Mouse (Mus musculus): ENCODE results near the gene Dapk1.

Dapk1 gene

DNA sequence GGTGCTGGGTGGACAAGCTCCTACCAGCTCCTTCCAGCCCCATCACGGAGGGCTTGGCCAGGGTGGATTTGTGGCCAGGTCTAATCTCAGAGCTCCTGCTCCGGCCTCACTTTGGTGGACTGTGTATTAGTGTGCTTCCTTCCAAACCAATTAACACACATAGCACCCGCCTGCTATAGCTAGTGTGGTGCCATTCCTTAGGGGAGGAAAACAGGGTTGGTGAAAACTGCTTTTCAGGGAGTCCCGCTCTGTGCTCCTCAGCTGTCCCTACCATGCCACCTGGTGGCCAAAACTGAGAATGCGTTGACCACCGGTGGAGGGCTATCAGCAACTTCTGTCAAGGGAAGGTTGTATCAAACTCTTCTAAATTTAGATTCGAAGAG, 142.3 kb downstream of the Dapk1 start:
- DNase-seq, result peak; percentile 87

DNA sequence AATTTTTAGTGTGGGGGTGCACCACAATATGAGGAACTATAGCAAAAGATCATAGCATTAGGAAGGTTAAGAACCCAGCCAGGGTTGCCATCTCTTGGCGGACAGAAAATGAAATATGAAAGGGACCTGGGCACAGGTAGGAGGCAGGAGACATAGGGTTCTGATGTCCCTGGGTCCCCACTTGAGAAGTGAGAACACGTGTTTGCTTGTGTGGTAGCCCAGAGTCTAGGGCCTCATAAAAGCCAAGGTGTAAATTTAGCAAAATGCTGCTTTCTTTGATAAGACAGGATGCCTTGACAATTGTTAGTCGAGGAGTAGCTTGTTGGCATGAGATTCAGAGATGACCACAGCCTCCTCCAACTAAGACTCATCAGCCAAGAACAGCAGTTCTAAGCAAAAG, 143.0 kb downstream of the Dapk1 start:
- no peak for DNase-seq

DNA sequence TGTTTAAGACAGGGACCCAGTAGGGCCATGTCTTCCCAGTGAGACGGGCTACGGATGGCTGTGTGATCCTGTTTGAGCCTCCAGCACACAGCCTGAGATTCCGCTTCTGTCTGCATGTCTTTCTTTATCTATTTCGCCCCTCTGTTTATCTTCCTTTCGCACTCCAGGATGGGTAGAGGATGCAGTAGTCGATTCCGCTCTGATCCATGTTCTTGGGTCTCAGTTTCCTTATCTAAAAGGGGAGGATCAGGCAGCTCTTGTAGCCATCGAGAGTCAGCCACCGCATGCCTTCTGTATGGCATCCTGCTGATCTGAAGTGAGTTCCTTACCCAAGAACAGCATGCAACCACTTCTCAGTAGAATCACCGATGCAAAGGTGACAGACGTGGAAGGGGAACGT, 143.6 kb downstream of the Dapk1 start:
- DNase-seq, result no peak

DNA sequence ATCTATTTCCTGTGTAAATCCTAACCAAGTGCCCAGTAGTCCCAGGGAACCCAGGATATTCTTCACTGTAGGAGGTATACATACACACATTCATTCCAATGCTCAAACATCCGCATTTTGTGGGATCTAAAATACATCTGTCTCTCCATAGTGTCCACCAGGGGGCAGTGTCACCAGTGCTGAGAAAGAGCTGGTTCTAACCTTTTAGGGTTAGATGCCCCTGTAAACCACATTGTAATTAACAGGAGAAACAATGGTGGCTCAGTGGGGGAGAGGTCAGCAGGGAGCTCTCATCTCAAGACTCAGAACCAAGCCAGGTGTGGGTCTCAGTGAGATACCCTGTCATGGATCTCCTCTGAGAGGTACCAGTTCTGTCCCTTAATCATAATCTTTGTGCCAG, 144.5 kb downstream of the Dapk1 start:
- DNase-seq, result no peak

DNA sequence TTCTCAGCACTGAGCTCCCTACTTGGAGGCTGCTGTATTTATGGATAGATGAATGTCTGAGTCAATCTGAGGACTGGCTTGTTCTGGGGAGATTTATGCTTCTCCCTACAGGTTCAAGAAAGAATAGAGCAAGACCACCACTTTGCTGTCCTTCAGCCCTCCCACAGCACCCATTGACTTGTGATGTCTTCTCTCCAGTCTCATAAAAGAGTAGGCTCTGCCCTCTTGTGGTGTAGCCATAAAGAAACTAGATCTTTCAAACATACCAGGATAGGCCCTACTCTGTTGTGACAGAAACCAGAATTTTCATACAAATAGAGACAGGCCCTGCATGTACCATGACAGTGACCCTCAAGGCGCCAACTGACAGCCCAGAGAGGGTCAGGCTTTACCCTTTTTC, 145.5 kb downstream of the Dapk1 start:
- DNase-seq, result no peak

DNA sequence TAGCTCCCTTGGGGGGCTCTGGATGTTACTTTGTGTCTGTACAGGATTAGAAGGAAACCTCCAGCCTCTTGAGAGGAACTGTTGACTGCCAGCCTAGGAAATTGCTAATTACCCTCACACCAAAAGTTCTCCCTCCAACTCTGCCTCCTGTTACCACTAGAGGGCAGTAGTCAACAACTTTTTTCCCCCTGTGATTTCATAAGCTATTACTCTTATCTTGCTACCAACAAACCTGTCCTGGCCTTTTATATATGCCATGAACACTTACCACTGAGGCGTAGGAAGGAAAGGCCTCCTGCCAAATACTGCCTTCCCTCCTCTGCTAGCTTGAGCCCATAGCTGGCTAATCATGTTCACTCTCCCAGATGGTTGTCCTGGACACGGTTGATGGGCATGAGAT, 146.8 kb downstream of the Dapk1 start:
- DNase-seq, result no peak

DNA sequence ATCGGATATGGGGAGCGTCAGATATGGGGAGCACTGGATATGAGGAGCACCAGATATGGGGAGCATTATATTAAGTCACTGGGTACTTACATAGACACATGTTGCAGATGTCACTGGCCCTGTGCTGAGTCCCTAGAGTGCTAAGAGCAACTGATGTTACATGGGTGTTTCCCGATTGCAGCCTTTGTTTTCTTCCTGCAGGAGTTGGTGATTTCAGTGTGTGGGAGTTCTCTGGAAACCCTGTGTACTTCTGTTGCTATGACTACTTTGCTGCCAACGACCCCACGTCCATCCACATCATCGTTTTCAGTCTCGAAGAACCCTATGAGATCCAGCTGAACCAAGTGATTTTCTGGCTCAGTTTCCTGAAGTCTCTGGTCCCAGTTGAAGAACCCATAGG, 149.2 kb downstream of the Dapk1 start:
- no peak for DNase-seq

DNA sequence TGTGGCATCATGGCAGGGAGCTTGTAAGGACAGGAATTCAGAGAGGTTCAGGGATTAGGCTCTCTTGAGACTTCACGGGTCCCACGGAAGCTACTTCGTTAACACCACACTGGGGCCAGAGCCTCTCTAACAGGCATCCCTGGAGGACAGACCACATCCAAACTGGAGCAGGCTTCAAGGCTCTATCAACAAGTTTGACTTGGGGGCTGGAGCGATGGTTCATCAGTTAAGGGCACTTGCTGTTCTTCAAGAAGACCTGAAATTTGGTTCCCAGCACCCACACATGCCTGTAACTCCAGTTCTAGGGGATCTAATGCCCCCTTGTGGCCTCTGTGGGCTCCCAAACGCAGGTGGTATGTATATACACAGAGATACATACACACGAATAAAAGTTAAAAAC, 151.5 kb downstream of the Dapk1 start:
- DNase-seq, result no peak

DNA sequence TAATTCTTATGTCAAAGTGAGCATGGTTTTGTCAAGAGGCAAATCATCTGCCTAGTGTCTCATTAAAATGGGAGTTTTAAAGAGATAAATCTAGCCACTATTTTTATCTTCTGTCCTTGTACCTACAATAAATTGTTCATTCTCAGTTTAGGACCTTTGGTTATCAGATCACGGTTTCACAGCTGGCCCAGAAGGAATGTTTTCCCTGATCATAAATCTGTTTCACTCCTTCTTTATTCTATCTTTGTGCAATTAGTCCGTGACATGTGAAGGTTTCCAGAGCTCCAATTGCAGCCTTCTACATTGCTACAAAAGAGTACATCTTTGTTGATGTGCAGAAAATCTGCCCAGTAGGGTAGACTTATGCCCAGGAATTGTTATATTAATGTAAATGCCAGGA, 153.5 kb downstream of the Dapk1 start:
- no peak for DNase-seq

DNA sequence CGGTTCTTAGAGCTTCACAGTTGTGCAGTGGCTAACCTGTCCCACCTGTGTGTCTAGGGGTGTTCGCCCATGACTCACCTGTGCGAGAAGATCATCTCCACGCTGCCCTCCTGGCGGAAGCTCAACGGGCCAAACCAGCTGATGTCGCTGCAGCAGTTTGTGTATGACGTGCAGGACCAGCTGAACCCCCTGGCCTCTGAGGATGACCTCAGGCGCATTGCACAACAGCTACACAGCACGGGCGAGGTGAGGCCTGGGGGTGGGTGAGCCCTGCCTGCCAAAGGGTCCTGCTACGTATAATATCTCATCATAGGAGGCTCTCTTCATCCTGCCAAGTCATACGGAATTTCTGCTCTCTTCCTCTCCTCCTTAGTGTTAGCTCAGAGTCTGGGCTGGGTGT, 155.5 kb downstream of the Dapk1 start:
- no peak for DNase-seq

DNA sequence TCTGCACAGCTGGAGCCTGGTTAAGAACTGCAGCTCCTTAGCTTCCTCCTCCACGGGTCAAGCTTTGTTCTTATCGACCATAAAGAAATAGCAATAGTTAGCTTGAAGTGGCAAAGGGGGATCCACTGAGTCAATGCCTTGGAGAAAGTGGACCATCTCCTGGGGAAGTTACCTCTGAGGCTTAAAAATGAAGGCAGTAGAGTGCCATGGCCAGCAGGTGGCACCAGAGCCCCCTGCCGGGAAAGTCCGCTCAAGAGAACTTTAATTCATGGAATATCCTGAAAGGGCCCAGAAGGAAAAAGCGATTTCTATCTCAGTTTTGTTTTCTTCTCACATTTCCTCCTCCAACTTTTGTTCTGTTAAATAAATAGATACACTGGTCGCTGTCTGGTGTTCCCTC, 157.4 kb downstream of the Dapk1 start:
- peak; percentile 65 for DNase-seq

DNA sequence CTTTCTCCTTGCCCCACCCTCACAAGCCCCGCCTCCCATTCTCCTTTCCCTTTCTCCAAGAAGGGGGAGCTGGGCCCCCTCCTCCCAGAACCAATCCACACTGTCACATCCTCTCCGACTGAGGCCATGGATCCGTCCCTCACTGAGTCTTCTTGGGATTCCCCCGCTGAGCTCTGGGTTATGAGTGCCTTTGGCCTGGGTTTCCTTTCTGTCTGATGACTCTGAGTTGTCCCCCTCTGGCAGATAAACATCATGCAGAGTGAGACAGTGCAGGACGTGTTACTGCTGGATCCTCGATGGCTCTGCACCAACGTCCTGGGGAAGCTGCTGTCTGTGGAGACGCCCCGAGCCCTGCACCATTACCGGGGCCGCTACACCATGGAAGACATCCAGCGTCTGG, 158.6 kb downstream of the Dapk1 start:
- no peak for DNase-seq

DNA sequence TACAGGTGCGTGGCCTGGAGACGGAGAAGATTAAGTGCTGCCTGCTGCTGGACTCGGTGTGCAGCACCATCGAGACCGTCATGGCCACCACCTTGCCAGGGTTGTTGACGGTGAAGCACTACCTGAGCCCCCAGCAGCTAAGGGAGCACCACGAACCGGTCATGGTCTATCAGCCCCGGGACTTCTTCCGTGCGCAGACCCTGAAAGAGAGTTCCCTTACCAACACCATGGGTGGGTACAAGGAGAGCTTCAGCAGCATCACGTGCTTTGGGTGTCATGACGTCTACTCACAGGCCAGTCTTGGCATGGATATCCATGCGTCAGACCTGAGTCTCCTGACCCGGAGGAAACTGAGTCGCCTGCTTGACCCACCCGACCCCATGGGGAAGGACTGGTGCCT, 159.4 kb downstream of the Dapk1 start:
- DNase-seq, result no peak

DNA sequence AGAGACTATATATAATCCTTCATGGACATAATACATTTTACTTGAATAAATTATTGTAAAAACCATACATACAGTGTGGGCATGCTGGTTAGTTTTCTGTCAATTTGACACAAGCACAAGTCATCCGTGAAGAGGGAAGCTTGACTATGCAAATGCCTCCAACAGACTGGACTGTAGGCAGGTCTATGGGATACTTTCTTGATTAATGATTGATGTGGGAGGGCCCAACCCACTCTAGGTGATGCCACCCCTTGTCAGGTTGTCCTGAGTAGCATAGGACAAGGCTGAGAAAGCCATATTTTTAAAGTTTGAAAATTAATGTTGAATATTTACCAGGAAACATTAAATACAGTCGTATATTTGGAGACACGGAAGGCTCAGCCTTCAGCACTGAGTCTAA, 178.8 kb downstream of the Dapk1 start:
- DNase-seq, result no peak

DNA sequence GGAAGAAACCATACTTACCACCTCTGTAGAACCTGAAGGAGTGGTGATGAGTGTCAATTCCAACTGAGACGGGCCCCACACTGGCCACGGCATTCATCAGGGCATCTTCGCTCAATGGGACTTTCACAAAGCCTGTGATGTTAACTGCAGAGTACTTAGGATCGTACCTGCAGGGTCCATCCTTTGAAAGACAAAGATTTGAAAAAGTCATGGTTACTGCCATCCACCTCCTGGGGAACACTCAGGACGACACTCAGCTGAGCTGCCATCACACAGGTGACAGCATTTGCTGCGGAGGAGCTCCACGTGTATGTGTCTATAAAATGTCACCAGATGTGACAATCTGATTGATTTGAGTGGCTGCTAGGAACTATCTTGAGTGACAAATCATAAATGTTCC, 181.6 kb downstream of the Dapk1 start:
- DNase-seq, result no peak

DNA sequence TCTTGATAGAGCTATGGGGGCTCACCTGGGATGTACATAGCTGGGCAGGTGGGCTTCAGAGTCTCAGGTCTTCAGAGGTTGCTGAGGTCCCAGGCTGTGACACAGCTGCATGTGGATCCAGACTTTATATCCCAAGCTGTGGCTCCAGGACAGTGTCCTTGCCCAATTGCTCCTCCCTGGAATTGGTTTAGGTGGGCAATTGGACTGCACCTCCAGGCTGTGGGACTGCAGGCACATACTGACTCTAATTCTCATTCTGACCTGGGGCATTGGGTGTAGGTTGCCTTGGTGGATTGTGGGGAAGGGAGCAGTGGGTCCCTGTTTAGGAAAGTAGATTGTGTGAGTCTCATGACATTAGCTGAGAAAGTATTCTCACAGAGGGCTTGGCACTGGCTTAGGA, 184.5 kb downstream of the Dapk1 start, which contains the start of gene BC051665:
TSS of gene BC051665 (minus strand) at position 101 of the 400 bp plus-strand sequence.
- no peak for DNase-seq

DNA sequence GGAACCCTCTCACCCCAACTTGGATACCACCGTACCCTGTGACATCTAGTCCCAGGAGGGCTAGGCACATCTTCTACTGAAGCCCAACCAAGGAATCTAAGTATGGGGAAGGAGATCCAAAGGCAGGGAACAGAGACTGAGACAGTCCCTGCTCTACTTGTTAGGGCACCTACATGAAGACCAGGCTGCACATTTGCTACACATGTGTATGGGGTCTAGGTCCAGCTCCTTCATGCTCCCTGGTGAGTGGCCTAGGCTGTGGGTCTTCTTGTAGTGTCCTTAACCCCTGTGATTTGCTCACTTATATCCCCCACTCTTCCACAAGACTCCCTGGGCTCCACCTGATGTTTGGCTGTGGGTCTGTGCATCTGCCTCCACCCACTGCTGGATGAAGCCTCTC, 187.7 kb downstream of the Dapk1 start:
- no peak for DNase-seq

DNA sequence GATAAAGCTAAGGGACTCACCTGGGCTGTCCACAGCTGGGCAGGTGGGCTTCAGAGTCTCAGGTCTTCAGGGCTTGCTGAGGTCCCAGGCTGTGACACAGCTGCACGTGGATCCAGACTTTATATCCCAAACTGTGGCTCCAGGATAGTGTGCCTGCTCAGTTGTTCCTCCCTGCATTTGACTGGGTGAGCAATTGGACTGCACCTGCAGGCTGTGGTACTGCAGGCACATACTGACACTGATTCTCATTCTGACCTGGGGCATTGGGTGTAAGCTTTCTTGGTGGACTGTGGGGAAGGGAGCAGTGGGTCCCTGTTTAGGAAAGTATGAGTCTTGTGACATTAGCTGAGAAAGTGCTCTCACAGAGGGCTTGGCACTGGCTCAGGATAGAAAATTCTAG, 201.0 kb downstream of the Dapk1 start, which contains the start of gene Ctsll3:
TSS of gene Ctsll3 (minus strand) at position 101 of the 400 bp plus-strand sequence.
- DNase-seq, result no peak

DNA sequence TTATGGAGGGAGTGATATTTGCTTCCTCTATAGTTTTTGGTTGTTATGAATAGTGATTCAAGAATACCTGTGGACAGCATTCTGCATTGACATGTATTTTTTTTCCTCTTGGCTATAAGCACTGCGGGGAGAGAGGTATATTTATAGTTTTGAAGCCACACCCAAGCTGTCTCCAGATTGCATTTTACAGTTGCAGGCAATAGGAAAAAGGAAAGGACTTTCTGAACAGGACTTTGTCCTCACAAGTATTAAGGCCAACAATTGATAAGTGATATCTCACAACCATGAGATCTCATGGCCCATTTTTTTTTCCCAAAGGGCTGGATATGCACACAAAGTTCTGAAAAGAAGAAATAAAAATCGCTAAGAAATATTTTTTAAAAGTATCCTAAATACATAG, 207.9 kb downstream of the Dapk1 start:
- no peak for DNase-seq

DNA sequence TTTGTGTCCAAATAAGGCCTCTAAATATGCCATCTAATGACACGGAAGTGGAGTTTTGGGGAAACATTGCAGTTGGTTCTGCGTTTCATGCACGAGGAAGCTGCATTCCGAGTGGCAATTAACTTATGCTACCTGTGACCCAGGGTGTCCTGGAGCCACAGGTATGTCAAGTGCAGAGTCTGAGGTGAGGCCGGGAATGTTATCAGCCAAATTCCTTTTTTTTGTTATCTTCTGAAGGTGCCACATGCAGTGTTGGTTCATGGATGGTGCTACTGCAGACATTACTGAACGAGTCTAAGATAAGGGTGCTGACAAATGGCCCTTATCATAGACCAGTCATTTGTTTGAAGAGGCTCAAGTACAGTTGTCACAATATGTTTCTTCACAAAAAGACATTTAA, 211.0 kb downstream of the Dapk1 start:
- no peak for DNase-seq
